Mouse (Mus musculus): ENCODE measurements around the gene Gm4792. TPM values are rescaled to one million over a fixed set of nuclear protein-coding genes. Genes with fewer than 3 reads are reported as not detected.

Gm4792 gene
- polyA plus RNA-seq, 1 experiment from 2014 or later: 0.18 TPM

DNA sequence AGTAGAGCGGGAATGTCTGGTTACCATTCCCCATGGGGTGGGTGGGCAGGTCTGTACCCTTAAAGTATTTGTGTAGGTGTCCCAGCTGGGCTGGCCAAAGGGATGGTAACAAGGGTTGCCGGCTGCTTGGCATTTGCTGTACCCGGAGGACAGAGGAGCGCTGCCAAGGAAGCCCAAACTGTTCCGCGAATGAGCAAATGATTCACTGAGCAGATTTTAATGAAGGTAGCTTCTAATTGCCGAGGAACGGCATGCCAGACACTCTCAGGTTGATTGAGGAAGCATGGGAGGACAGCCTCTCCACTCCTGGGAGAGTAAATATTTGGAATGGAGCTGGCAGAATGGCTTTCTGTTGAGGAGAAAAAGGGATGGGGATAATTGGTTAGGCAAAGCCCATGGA is 16.3 kb downstream of the Gm4792 start:
- Histone ChIP-seq H3K4me2 (ENCODE audit: low read depth, low read length) (no peak overlapping the region), H3K4me1 (ENCODE audit: control insufficient read depth, insufficient read depth, low read length) (no peaks in the 10 kb centered on the region), H3K4me3 (ENCODE audit: low read length) (no peak overlapping the region), H3K36me3 (ENCODE audit: control insufficient read depth, insufficient read depth) (no peaks in the 10 kb centered on the region), H3K9ac (ENCODE audit: low read length) (no peak overlapping the region), H3K27ac (ENCODE audit: low read length) (no peak overlapping the region), H3K27me3 (ENCODE audit: control insufficient read depth, insufficient read depth, low read length) (no peaks in the 10 kb centered on the region), H3K9me3 (replicated peaks; ENCODE audit: control insufficient read depth, low read length) (no peaks in the 10 kb centered on the region)
- ATAC-seq (replicated peaks; ENCODE audit: extremely low read depth, insufficient read depth, low FRiP score): no peak
- 85% methylated on average over 8 of the region's 8 CpGs for WGBS

DNA sequence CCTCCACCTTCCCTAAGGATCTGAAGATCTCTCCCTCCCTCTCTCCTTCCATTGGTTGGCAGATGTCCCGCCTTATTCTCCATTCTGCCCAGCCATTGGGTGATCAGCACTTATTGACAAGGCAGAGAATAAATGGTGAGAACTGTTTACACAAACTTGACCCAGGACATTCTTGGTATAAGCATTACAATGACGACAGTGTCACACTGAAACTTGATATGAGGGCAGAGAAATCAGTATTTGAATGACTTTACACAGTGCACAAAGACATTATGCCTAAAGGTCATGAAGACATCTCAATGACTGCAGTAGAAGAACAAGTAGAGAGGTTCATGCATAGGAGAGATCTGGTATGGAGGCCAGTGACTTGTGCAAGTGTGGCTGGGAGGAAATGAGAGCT is 22.0 kb downstream of the Gm4792 start:
- Histone ChIP-seq H3K4me2 (ENCODE audit: low read depth, low read length) (no peak overlapping the region), H3K27ac (ENCODE audit: low read length) (no peak overlapping the region), H3K27me3 (ENCODE audit: control insufficient read depth, insufficient read depth, low read length) (no peaks in the 10 kb centered on the region), H3K9me3 (replicated peaks; ENCODE audit: control insufficient read depth, low read length) (no peaks in the 10 kb centered on the region), H3K4me1 (ENCODE audit: control insufficient read depth, insufficient read depth, low read length) (no peaks in the 10 kb centered on the region), H3K36me3 (ENCODE audit: control insufficient read depth, insufficient read depth) (no peaks in the 10 kb centered on the region), H3K4me3 (ENCODE audit: low read length) (no peak overlapping the region), H3K9ac (ENCODE audit: low read length) (no peak overlapping the region)
- 58% methylated on average over 2 of the region's 2 CpGs for WGBS
- no peak for ATAC-seq (replicated peaks; ENCODE audit: extremely low read depth, insufficient read depth, low FRiP score)

DNA sequence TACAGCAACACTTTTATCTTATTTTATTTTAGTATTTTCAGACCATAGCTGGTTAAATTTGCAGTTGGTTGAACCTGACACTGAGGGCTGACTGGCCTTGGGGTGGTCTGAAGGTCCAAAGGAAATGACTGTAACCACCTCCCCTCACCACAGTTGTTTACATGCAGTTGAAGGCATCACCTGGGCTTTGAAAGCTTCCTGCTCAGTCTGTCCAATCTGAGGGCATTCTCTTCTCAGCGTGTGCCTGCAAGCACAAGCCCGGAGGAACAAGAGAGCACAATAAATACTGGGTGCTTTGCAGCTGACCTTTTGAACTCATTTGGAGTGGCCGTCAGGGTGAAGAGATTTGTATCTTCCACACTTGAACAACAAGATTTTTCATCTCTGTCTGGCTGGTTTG is 23.2 kb downstream of the Gm4792 start:
- no peak for ATAC-seq (replicated peaks; ENCODE audit: extremely low read depth, insufficient read depth, low FRiP score)
- Histone ChIP-seq H3K36me3 (ENCODE audit: control insufficient read depth, insufficient read depth) (no peaks in the 10 kb centered on the region), H3K27ac (ENCODE audit: low read length) (no peak overlapping the region), H3K4me2 (ENCODE audit: low read depth, low read length) (no peak overlapping the region), H3K27me3 (ENCODE audit: control insufficient read depth, insufficient read depth, low read length) (no peaks in the 10 kb centered on the region), H3K4me3 (ENCODE audit: low read length) (no peak overlapping the region), H3K9ac (ENCODE audit: low read length) (no peak overlapping the region), H3K4me1 (ENCODE audit: control insufficient read depth, insufficient read depth, low read length) (no peaks in the 10 kb centered on the region), H3K9me3 (replicated peaks; ENCODE audit: control insufficient read depth, low read length) (no peaks in the 10 kb centered on the region)
- 30% methylated on average over 3 of the region's 3 CpGs for WGBS

DNA sequence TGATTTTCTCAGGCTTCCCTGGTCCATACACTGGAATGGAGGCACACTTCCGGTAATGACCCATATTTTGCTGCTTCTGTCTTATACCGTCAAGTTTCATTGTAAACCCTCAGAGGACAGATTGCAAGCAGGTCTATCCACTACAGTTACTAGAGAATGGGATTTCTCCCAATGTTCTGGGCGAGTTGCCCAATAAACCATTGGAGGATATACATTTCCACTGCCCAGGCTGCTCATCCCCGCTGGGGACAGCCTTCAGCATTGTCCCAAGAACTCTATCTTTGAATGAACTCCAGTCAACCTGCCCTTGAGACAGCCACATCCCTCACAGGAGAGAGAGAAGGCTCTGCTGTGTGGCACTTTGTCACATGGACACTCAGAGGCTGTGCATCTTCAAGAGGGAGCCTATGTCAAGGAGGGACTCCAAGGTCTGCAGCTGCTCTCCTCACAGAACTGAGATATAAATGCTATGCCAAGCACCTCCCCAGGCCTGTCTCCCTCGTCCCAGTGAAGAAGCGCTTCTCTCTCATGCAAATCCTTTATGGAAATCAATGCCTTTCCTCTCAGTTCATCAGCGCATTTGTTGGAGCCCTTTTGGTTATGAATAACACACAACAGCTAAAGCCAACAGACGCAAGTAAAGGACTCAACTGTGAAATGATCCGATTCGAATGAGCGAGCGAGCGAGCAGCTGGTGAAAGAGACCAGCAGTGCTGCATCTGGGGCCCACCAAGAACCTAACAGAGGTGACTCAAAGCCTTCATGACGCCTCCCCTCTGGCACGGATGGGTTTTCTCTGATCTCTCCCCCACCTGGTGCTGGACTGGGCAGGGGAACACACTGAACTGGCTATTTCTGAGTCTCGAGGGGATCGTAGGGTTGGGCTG is 32.6 kb downstream of the Gm4792 start:
- no peaks in the 10 kb centered on the region for H3K36me3 ChIP-seq (ENCODE audit: control insufficient read depth, insufficient read depth)
- H3K4me2 ChIP-seq (ENCODE audit: low read depth, low read length): no peak overlapping the region
- no peak overlapping the region for H3K9ac ChIP-seq (ENCODE audit: low read length)
- WGBS: 73% methylated on average over 17 of the region's 17 CpGs
- no peak overlapping the region for H3K4me3 ChIP-seq (ENCODE audit: low read length)
- no peak for ATAC-seq (replicated peaks; ENCODE audit: extremely low read depth, insufficient read depth, low FRiP score)
- no peaks in the 10 kb centered on the region for H3K4me1 ChIP-seq (ENCODE audit: control insufficient read depth, insufficient read depth, low read length)
- no peaks in the 10 kb centered on the region; the same call in 1 of the 2 replicates for H3K9me3 ChIP-seq (replicated peaks; ENCODE audit: control insufficient read depth, low read length)
- no peaks in the 10 kb centered on the region for H3K27me3 ChIP-seq (ENCODE audit: control insufficient read depth, insufficient read depth, low read length)
- no peak overlapping the region for H3K27ac ChIP-seq (ENCODE audit: low read length)

DNA sequence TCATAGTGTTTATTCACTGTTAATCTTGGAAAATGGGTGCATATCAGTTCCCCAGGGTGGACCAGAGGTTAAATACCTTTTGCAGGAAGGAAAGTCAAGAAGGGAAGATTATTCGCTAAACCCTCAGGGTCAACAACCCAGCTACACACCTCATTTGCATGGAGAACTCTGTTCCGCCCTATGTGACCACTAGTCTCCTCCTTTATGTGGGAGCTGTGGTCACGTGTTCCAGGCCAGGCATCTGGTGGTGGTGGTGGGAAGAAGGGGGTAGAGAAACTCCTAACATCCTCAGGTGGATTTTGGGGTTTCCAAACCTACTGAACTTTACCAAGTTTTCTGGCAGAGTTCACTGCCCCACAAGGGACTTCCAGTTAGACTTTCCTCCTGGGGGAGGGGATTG is 35.3 kb downstream of the Gm4792 start:
- Histone ChIP-seq H3K9me3 (replicated peaks; ENCODE audit: control insufficient read depth, low read length) (no peaks in the 10 kb centered on the region), H3K4me2 (ENCODE audit: low read depth, low read length) (no peak overlapping the region), H3K4me1 (ENCODE audit: control insufficient read depth, insufficient read depth, low read length) (no peaks in the 10 kb centered on the region), H3K27me3 (ENCODE audit: control insufficient read depth, insufficient read depth, low read length) (no peaks in the 10 kb centered on the region), H3K27ac (ENCODE audit: low read length) (no peak overlapping the region), H3K4me3 (ENCODE audit: low read length) (no peak overlapping the region), H3K9ac (ENCODE audit: low read length) (no peak overlapping the region), H3K36me3 (ENCODE audit: control insufficient read depth, insufficient read depth) (no peaks in the 10 kb centered on the region)
- no peak for ATAC-seq (replicated peaks; ENCODE audit: extremely low read depth, insufficient read depth, low FRiP score)
- WGBS: 87% methylated on average over 3 of the region's 3 CpGs

DNA sequence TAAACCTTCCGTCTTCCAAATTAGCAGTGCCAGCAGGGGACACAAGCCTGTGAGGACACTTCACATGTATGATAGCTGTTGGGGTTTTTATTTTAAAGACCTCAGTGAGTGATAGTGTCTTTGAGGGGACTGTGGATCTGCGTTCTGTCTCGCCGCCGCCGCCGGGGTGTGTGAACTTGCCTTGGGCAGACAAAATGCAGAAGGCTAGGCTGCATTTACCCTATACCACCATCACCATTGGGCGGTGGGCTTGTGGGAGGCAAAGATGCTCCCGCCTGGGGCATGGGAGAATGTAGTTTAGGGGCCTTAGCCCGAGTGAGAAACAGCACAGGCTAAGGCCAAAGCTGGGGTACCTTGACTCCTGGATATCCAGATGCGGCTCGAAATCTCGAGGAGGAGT is 35.9 kb downstream of the Gm4792 start:
- Histone ChIP-seq H3K9ac (ENCODE audit: low read length) (no peak overlapping the region), H3K27me3 (ENCODE audit: control insufficient read depth, insufficient read depth, low read length) (no peaks in the 10 kb centered on the region), H3K36me3 (ENCODE audit: control insufficient read depth, insufficient read depth) (no peaks in the 10 kb centered on the region), H3K4me1 (ENCODE audit: control insufficient read depth, insufficient read depth, low read length) (no peaks in the 10 kb centered on the region), H3K27ac (ENCODE audit: low read length) (no peak overlapping the region), H3K4me2 (ENCODE audit: low read depth, low read length) (no peak overlapping the region), H3K9me3 (replicated peaks; ENCODE audit: control insufficient read depth, low read length) (no peaks in the 10 kb centered on the region), H3K4me3 (ENCODE audit: low read length) (no peak overlapping the region)
- whole genome bisulfite sequencing: 85% methylated on average over 13 of the region's 13 CpGs
- ATAC-seq (replicated peaks; ENCODE audit: extremely low read depth, insufficient read depth, low FRiP score): no peak

DNA sequence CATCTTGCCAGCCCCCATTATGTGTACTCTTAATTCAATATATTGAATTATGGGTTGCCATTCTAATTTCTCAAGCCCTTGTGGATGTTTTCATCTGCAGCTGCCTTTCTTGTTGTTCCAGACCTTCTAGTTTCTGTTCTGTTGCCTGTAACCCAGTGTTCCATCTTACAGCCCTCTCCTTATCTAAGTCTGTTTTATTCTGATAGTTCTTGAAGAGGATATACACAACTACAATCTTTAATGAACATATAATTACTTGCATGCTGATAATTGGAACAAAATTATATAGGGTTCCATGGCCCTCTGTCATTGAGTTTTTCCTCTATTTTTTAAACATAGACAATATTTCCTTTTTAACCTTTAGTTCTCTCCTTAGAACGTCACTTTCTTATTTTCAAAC is 38.0 kb downstream of the Gm4792 start:
- H3K27ac ChIP-seq (ENCODE audit: low read length): no peak overlapping the region
- H3K36me3 ChIP-seq (ENCODE audit: control insufficient read depth, insufficient read depth): no peaks in the 10 kb centered on the region
- no peaks in the 10 kb centered on the region for H3K4me1 ChIP-seq (ENCODE audit: control insufficient read depth, insufficient read depth, low read length)
- no peak overlapping the region for H3K4me2 ChIP-seq (ENCODE audit: low read depth, low read length)
- ATAC-seq (replicated peaks; ENCODE audit: extremely low read depth, insufficient read depth, low FRiP score): no peak
- 79% methylated on average over 1 of the region's 1 CpGs for WGBS
- H3K9me3 ChIP-seq (replicated peaks; ENCODE audit: control insufficient read depth, low read length): no peaks in the 10 kb centered on the region
- H3K9ac ChIP-seq (ENCODE audit: low read length): no peak overlapping the region
- no peak overlapping the region for H3K4me3 ChIP-seq (ENCODE audit: low read length)
- H3K27me3 ChIP-seq (ENCODE audit: control insufficient read depth, insufficient read depth, low read length): no peaks in the 10 kb centered on the region

DNA sequence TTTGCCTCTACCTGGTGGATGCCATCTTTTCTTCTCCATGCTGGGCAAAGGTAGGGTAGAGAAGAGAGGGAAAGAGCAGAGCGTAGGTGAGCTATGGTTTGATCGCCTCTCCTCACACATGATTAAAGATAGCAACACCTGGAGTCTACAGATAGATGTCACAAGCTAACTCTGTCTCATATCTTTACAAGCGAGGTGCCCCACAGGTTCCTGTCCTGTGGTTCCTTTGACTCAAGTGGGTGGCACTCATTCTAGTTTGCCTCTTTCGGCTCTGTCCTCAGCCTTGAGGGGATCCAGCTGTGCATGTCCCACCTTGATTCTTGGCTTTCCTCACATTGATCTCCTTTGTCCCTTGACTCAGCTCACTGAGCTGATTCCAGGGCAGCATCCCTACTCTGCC is 42.0 kb downstream of the Gm4792 start:
- no peak overlapping the region for H3K4me2 ChIP-seq (ENCODE audit: low read depth, low read length)
- H3K27me3 ChIP-seq (ENCODE audit: control insufficient read depth, insufficient read depth, low read length): no peaks in the 10 kb centered on the region
- H3K4me3 ChIP-seq (ENCODE audit: low read length): no peak overlapping the region
- H3K27ac ChIP-seq (ENCODE audit: low read length): no peak overlapping the region
- ATAC-seq (replicated peaks; ENCODE audit: extremely low read depth, insufficient read depth, low FRiP score): no peak
- no peaks in the 10 kb centered on the region for H3K4me1 ChIP-seq (ENCODE audit: control insufficient read depth, insufficient read depth, low read length)
- H3K9ac ChIP-seq (ENCODE audit: low read length): no peak overlapping the region
- no peaks in the 10 kb centered on the region for H3K36me3 ChIP-seq (ENCODE audit: control insufficient read depth, insufficient read depth)
- WGBS: 87% methylated on average over 4 of the region's 4 CpGs
- H3K9me3 ChIP-seq (replicated peaks; ENCODE audit: control insufficient read depth, low read length): no peaks in the 10 kb centered on the region

DNA sequence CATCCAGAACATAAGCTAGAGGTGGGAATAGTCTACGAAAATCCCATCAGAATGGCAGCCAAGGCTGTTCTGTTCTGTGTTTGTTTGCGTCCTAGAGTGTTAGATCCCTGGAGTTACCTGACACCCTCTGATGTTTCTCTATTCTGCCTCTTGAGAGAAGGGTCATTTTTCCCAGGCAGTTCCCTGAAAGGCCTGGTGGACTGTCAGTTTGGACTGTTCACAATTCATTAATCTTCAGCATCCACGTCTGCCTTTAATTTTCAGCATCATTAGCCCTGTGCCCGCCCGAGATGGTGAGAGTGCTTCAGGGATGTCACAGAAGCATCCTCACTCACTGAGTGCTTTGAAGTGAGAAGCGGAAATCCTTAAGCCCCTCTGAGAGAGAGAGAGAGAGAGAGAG is 42.8 kb downstream of the Gm4792 start:
- 66% methylated on average over 6 of the region's 6 CpGs for WGBS
- no peak overlapping the region for H3K4me2 ChIP-seq (ENCODE audit: low read depth, low read length)
- no peaks in the 10 kb centered on the region for H3K9me3 ChIP-seq (replicated peaks; ENCODE audit: control insufficient read depth, low read length)
- H3K4me1 ChIP-seq (ENCODE audit: control insufficient read depth, insufficient read depth, low read length): no peaks in the 10 kb centered on the region
- H3K27me3 ChIP-seq (ENCODE audit: control insufficient read depth, insufficient read depth, low read length): no peaks in the 10 kb centered on the region
- no peak for ATAC-seq (replicated peaks; ENCODE audit: extremely low read depth, insufficient read depth, low FRiP score)
- H3K9ac ChIP-seq (ENCODE audit: low read length): no peak overlapping the region
- no peak overlapping the region for H3K4me3 ChIP-seq (ENCODE audit: low read length)
- H3K36me3 ChIP-seq (ENCODE audit: control insufficient read depth, insufficient read depth): no peaks in the 10 kb centered on the region
- no peak overlapping the region for H3K27ac ChIP-seq (ENCODE audit: low read length)

Measured in heart, embryonic 16.5 days (tissue).